Mouse (Mus musculus) embryonic fibroblast, embryonic 13.5 days (primary cell): ENCODE results near the gene Def8.

Experiments used
- CTCF ChIP-seq: IDR thresholded peaks from 2 replicates; pipeline ENCODE4 v1.5.1; 2011; ENCODE audit warnings: mild to moderate bottlenecking, control low read depth, low read length, moderate library complexity, borderline replicate concordance; ENCODE audit not compliant: insufficient read depth
- POLR2A ChIP-seq: IDR thresholded peaks from 2 replicates; pipeline ENCODE4 v1.6.1; 2011; ENCODE audit warnings: low read depth, mild to moderate bottlenecking, control low read depth, low read length, moderate library complexity

- no peak for TF ChIP-seq CTCF
- TF ChIP-seq POLR2A: no peak
Measured at GRCm38 (mm10) chr8:123404521-123404920, 18.8 kb upstream of the Def8 start.
